Mouse (Mus musculus) spleen, postnatal 14 days (tissue): ENCODE measurements around the gene Myo1c.

Experiments used
- DNase-seq, 2 experiments: peaks; one replicate each; pipeline ENCODE4 v3.0.0; 2021 to 2022; ENCODE audit warnings: low spot score in 2 of 2

Gene Myo1c

GRCm38 (mm10) chr11:75716661-75717325 lies 66.5 kb downstream of the Myo1c start:
- DNase-seq, result no peak

GRCm38 (mm10) chr11:75722339-75722738 lies 72.0 kb downstream of the Myo1c start:
- no peak for DNase-seq
